Mouse (Mus musculus) testis, adult 2 months (tissue): Measurements from ENCODE around the gene B4galnt1.

Experiments used
- CTCF ChIP-seq: fragments of 200-500 bp; IDR thresholded peaks from 2 replicates; pipeline ENCODE4 v1.5.1; 2012; ENCODE audit warnings: low read depth, mild to moderate bottlenecking, inconsistent platforms, low read length, moderate library complexity; ENCODE audit not compliant: control insufficient read depth, insufficient read depth, insufficient replicate concordance
- POLR2A ChIP-seq: fragments of 200-500 bp; IDR thresholded peaks from 2 replicates; pipeline ENCODE4 v1.6.1; 2012; ENCODE audit warnings: low read depth, mild to moderate bottlenecking, inconsistent platforms, low read length, moderate library complexity; ENCODE audit not compliant: control insufficient read depth

DNA sequence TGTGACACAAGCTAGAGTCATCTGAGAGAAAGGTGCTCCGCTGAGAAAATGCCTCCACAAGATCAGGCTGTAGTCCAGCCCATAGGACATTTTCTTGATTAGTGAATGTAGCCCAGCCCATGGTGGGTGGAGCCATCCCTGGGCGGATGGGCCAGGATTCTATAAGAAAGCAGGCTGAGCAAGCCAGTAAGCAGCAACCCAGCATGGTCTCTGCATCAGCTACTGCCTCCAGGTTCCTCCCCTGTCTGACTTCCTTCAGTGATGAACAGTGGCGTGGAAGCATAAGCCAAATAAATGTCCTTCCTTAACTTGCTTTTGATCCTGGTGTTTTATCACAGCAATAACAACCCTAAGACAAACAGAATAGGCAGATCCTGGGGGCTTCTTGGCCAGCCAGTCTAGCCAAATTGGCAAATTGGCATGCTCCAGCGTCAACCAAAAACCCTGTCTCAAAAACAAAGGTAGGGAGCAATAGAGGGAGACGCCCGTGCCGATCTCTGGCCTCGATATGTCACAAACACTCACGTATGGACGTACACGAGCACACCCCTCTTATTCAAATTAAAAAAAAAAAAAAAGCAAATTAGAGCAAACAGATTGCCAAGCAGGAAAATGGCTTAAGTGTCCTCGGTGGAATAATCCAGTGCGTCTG, 42.1 kb upstream of the B4galnt1 start:
- TF ChIP-seq CTCF (no peak), POLR2A (no peak)
